Mouse (Mus musculus) spleen, adult 2 months (tissue): ENCODE results near the gene Cabp2.

Experiments used
- CTCF ChIP-seq: fragments of 200-500 bp; IDR thresholded peaks from 2 replicates; pipeline ENCODE4 v1.5.1; 2011; ENCODE audit warnings: mild to moderate bottlenecking, inconsistent platforms; ENCODE audit not compliant: insufficient read depth, insufficient read length, insufficient replicate concordance; ENCODE audit errors: extremely low read depth
- POLR2A ChIP-seq: fragments of 200-500 bp; IDR thresholded peaks from 2 replicates; pipeline ENCODE4 v1.6.1; 2011; ENCODE audit warnings: low read depth, low read length, inconsistent platforms

DNA sequence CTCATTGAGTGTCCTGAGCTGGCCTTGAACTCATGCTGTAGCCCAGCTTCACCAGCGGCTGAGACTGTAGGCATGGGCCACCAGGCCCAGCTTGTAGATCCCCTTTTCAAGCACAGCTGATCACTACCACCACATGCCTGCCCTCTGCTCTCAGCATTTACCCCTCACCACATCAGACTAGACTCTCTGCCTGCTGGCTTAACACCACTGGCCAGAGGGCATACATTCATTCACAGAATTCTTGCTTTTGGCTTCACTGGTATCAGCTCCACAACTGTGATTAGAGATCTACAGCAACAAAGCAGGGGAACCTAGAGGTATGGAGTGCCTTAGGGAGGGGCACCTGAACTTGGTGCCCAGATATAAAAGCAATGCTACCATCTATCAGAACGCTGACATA lies 39.1 kb downstream of the Cabp2 start:
- TF ChIP-seq CTCF, result no peak
- no peak for TF ChIP-seq POLR2A
